Mouse (Mus musculus): Measurements from ENCODE around the gene Sptan1. TPM values are rescaled to one million over a fixed set of nuclear protein-coding genes. Genes with fewer than 3 reads are reported as not detected.

The Sptan1 gene
- polyA plus RNA-seq (2021; fragmentation: Nextera tagmentation) = 177 and 197 TPM in 2 replicates
- long read RNA-seq, experiment 1, partial matches to known transcripts = 171 of 183 reads
- long read RNA-seq, experiment 1, other reads (novel, unspliced or antisense) = 9 of 183 reads
- long read RNA-seq, experiment 2, transcript Sptan1-215 (1 exons, 1,471 nt) = major isoform, 11 of 441 reads
- long read RNA-seq, experiment 2, partial matches to known transcripts = 344 of 441 reads
- long read RNA-seq, experiment 2, other reads (novel, unspliced or antisense) = 86 of 441 reads

GRCm38 (mm10) chr2:29965250-29965843, at the start of gene Sptan1:
TSS of gene Sptan1 (plus strand) at chr2:29965560.

DNA sequence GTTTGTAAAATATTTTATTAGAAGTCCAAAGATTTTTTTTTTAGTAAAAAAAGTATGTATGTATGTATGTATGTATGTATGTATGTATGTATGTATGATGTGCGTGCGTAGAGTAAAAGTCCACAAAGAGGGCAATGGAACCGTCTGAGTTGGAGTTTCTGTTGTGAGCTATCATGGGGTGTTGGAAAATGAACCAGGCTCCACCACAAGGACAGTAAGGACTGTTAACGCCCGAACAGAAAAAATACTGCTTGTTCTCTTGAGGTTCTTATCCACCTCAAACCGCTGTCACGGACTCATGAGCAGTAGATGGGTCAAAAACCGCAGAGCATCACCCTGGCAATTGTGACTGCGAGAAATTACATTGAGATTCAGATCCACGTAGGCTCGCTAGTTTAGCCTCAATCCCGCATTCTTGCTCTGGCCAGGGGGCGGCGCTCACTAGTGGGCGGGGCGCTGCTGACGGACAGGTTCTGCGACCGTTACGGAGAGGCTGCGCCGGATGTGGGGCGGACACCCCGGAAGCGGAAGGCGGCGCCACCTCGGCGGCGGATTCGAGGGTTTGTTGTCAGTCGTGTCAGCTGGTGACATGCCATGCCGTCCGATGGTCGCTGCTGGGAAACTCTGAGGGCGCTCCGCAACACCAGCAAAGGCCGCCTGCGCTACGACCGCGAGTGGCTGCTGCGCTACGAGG, 30.3 kb upstream of the Sptan1 start, which contains the start of gene Gle1:
TSS of gene Gle1 (plus strand) at position 521 of the 694 bp plus-strand sequence.

GRCm38 (mm10) chr2:30048699-30049388, 83.5 kb downstream of the Sptan1 start, which contains the start of gene Wdr34:
TSS of gene Wdr34 (minus strand) at chr2:30048881.

GRCm38 (mm10) chr2:30057223-30057904, 92.0 kb downstream of the Sptan1 start, which contains the start of gene Set:
TSS of gene Set (plus strand) at chr2:30057378.

GRCm38 (mm10) chr2:30077502-30078348, 112.4 kb downstream of the Sptan1 start, which contains the start of gene Pkn3:
TSS of gene Pkn3 (plus strand) at chr2:30077684.

Small RNAs within 50 kb of the gene (microRNA-seq; reads per million reads assigned to microRNA genes)
- 2.6 reads per million, percentile 6 among the genes with 10 or more reads in this experiment for gene Mir6997

Other genes starting within 250 kb of the Sptan1 start
- gene Gm13420, start 213.9 kb upstream of the Sptan1 start, polyA plus RNA-seq (2021; fragmentation: Nextera tagmentation) = 0.21 and 0.73 TPM in 2 replicates
- gene Gm13547, start 206.2 kb upstream of the Sptan1 start, polyA plus RNA-seq (2021; fragmentation: Nextera tagmentation) = not detected in 2 replicates
- 36.6 and 40.7 TPM in 2 replicates for gene Coq4, start 178.1 kb upstream of the Sptan1 start, polyA plus RNA-seq (2021; fragmentation: Nextera tagmentation)
- 12.7 and 13.2 TPM in 2 replicates for gene Trub2, start 177.1 kb upstream of the Sptan1 start, polyA plus RNA-seq (2021; fragmentation: Nextera tagmentation)
- 13.8 and 14.8 TPM in 2 replicates for gene Slc27a4, start 162.9 kb upstream of the Sptan1 start, polyA plus RNA-seq (2021; fragmentation: Nextera tagmentation)
- gene Urm1, start 145.5 kb upstream of the Sptan1 start, polyA plus RNA-seq (2021; fragmentation: Nextera tagmentation) = 1.6 and 3.3 TPM in 2 replicates
- 3.3 and 3.5 TPM in 2 replicates for gene Cercam, start 96.4 kb upstream of the Sptan1 start, polyA plus RNA-seq (2021; fragmentation: Nextera tagmentation)
- gene Odf2, start 76.3 kb upstream of the Sptan1 start, polyA plus RNA-seq (2021; fragmentation: Nextera tagmentation) = 20.4 and 21.1 TPM in 2 replicates
- gene Gle1, start 30.1 kb upstream of the Sptan1 start, polyA plus RNA-seq (2021; fragmentation: Nextera tagmentation) = 30.3 and 35.1 TPM in 2 replicates
- gene Wdr34, start 83.3 kb downstream of the Sptan1 start, polyA plus RNA-seq (2021; fragmentation: Nextera tagmentation) = 39.2 and 40.9 TPM in 2 replicates
- gene Set, start 91.8 kb downstream of the Sptan1 start, polyA plus RNA-seq (2021; fragmentation: Nextera tagmentation) = 164 and 217 TPM in 2 replicates
- gene Pkn3, start 112.1 kb downstream of the Sptan1 start, polyA plus RNA-seq (2021; fragmentation: Nextera tagmentation) = 0.34 and 0.40 TPM in 2 replicates
- 22.1 and 28.3 TPM in 2 replicates for gene Zdhhc12, start 128.1 kb downstream of the Sptan1 start, polyA plus RNA-seq (2021; fragmentation: Nextera tagmentation)
- 13.4 and 14.0 TPM in 2 replicates for gene Zer1, start 159.0 kb downstream of the Sptan1 start, polyA plus RNA-seq (2021; fragmentation: Nextera tagmentation)
- 19.4 and 23.7 TPM in 2 replicates for gene Tbc1d13, start 168.2 kb downstream of the Sptan1 start, polyA plus RNA-seq (2021; fragmentation: Nextera tagmentation)
- 28.5 and 35.1 TPM in 2 replicates for gene Endog, start 205.9 kb downstream of the Sptan1 start, polyA plus RNA-seq (2021; fragmentation: Nextera tagmentation)
- 29.8 and 30.8 TPM in 2 replicates for gene Spout1, start 212.9 kb downstream of the Sptan1 start, polyA plus RNA-seq (2021; fragmentation: Nextera tagmentation)
- gene Kyat1, start 240.3 kb downstream of the Sptan1 start, polyA plus RNA-seq (2021; fragmentation: Nextera tagmentation) = 8.4 and 9.9 TPM in 2 replicates

Data from layer of hippocampus, adult 6 months (tissue).